Mouse (Mus musculus): Measurements from ENCODE around the gene Aox1.

Aox1 gene

GRCm38 (mm10) chr1:58065151-58065550 lies 35.4 kb downstream of the Aox1 start:
- no peak for DNase-seq (ENCODE audit: low spot score in 2 of 2)

- no peak for DNase-seq (ENCODE audit: low spot score in 2 of 2)
These were observed 35.9 kb downstream of the Aox1 start for GRCm38 (mm10) chr1:58065606-58066005.

- no peak for DNase-seq (ENCODE audit: low spot score in 2 of 2)
These were observed 39.5 kb downstream of the Aox1 start for GRCm38 (mm10) chr1:58069181-58069580.

- no peak for DNase-seq (ENCODE audit: low spot score in 2 of 2)
These were observed 40.4 kb downstream of the Aox1 start for GRCm38 (mm10) chr1:58070091-58070490.

- no peak for DNase-seq (ENCODE audit: low spot score in 2 of 2)
These were observed 41.3 kb downstream of the Aox1 start for GRCm38 (mm10) chr1:58071006-58071405.

GRCm38 (mm10) chr1:58071509-58071908 lies 41.8 kb downstream of the Aox1 start:
- DNase-seq (ENCODE audit: low spot score in 2 of 2) = no peak

GRCm38 (mm10) chr1:58072416-58072815 lies 42.7 kb downstream of the Aox1 start:
- DNase-seq (ENCODE audit: low spot score in 2 of 2) = no peak

GRCm38 (mm10) chr1:58072991-58073730 lies 43.4 kb downstream of the Aox1 start:
- DNase-seq (ENCODE audit: low spot score in 2 of 2) = no peak

- no peak for DNase-seq (ENCODE audit: low spot score in 2 of 2)
These were observed 44.5 kb downstream of the Aox1 start for GRCm38 (mm10) chr1:58074266-58074665.

GRCm38 (mm10) chr1:58077882-58078281 lies 48.2 kb downstream of the Aox1 start:
- DNase-seq (ENCODE audit: low spot score in 2 of 2) = no peak

- no peak for DNase-seq (ENCODE audit: low spot score in 2 of 2)
These were observed 48.7 kb downstream of the Aox1 start for GRCm38 (mm10) chr1:58078390-58078789.

- DNase-seq (ENCODE audit: low spot score in 2 of 2) = no peak
These were observed 50.0 kb downstream of the Aox1 start for GRCm38 (mm10) chr1:58079689-58080088.

GRCm38 (mm10) chr1:58080446-58080845 lies 50.7 kb downstream of the Aox1 start:
- no peak for DNase-seq (ENCODE audit: low spot score in 2 of 2)

GRCm38 (mm10) chr1:58081356-58081755 lies 51.6 kb downstream of the Aox1 start:
- no peak for DNase-seq (ENCODE audit: low spot score in 2 of 2)

- no peak for DNase-seq (ENCODE audit: low spot score in 2 of 2)
These were observed 59.6 kb downstream of the Aox1 start for GRCm38 (mm10) chr1:58089316-58089715.

GRCm38 (mm10) chr1:58090191-58090590 lies 60.5 kb downstream of the Aox1 start:
- DNase-seq (ENCODE audit: low spot score in 2 of 2) = peak in 1 of 2 experiments; percentile 11

- no peak for DNase-seq (ENCODE audit: low spot score in 2 of 2)
These were observed 61.5 kb downstream of the Aox1 start for GRCm38 (mm10) chr1:58091213-58091612.

GRCm38 (mm10) chr1:58091992-58092560 lies 62.3 kb downstream of the Aox1 start:
- DNase-seq (ENCODE audit: low spot score in 2 of 2) = no peak

GRCm38 (mm10) chr1:58097338-58097737 lies 67.6 kb downstream of the Aox1 start:
- DNase-seq (ENCODE audit: low spot score in 2 of 2) = no peak

GRCm38 (mm10) chr1:58099119-58099518 lies 69.4 kb downstream of the Aox1 start:
- DNase-seq (ENCODE audit: low spot score in 2 of 2) = no peak

GRCm38 (mm10) chr1:58101531-58102146 lies 71.9 kb downstream of the Aox1 start:
- DNase-seq (ENCODE audit: low spot score in 2 of 2) = no peak

- no peak for DNase-seq (ENCODE audit: low spot score in 2 of 2)
These were observed 72.8 kb downstream of the Aox1 start for GRCm38 (mm10) chr1:58102494-58102893.

GRCm38 (mm10) chr1:58105685-58106084 lies 76.0 kb downstream of the Aox1 start:
- DNase-seq (ENCODE audit: low spot score in 2 of 2) = no peak

All from left cerebral cortex, adult 9 months (tissue).